Mouse (Mus musculus): ENCODE data around the gene Galnt17. TPM values are rescaled to one million over a fixed set of nuclear protein-coding genes. Genes with fewer than 3 reads are reported as not detected.

Gene Galnt17
- polyA plus RNA-seq, 1 experiment from 2014 or later, result 1.1 TPM

DNA sequence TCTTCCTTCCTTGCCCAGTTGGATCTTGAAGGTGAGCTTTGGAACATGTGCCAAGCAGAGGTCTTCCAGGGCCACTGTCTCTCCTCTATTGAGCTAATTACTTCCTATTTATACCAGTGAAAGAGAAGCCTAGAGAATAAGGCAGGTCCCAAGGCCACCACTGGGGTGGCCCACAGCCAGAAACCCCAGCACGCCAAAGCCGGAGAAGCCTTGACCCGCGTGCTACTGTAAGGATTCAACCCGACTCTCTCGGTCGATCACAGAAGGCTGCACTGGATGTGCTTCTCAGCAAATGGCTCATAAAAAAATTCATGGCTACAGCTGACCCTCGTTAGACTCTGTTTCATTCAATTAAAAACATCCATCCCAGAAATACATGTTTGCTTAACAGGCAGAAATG, 71.4 kb downstream of the Galnt17 start:
- Histone ChIP-seq H3K27ac (no peak overlapping the region), H3K9me3 (no peaks in the 10 kb centered on the region), H3K36me3 (no peaks in the 10 kb centered on the region), H3K27me3 (no peaks in the 10 kb centered on the region), H3K4me1 (peaks cover 6% of the 10 kb centered on the region; the same call in 1 of the 2 replicates), H3K9ac (no peak overlapping the region), H3K4me2 (no peak overlapping the region), H3K4me3 (no peak overlapping the region)
- 81% methylated on average over 8 of the region's 8 CpGs for WGBS
- ATAC-seq (ENCODE audit: borderline replicate concordance, extremely low read depth, low FRiP score, low TSS enrichment), result no peak

DNA sequence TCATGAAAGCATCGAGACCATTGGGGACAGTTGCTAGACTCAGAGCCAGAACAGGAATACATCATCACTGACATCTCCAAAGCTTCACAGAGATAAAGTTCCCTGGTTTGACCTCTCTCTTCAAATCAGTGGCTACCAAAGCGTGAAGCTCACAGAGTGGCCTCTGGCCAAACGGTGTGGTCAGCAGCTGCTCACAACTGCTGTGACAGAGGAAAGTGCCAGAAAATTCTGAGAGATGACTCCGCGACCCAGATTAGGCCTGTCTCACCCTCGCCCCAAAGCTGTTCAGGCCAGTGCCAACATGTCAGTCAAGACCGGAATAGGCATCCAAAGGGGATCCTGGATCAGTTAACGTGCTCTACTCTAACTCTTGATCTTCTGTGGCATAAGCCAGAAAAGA, 74.5 kb downstream of the Galnt17 start:
- no peak overlapping the region for H3K27ac ChIP-seq

DNA sequence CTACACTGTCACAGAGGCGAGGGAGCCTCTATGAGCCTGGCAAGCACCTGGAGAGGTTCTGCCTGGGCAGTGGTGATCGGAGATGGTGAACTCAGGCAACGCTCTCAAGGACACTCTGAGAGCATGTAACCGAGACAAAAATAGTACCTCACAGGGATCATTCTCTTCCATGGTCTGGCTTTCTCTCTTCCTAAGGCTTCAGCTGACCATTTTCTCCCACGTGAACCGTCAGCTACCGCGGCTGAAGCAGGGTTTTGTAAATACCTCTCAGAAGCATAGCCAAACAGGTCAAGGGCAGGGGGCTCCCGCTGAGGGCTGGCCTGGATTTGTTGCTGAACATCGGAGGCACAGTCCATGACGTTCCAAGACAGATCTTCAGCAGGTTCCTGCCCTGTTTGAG, 77.2 kb downstream of the Galnt17 start:
- H3K4me1 ChIP-seq, result peaks cover 4% of the 10 kb centered on the region; the same call in 1 of the 2 replicates
- no peaks in the 10 kb centered on the region for H3K36me3 ChIP-seq
- H3K4me2 ChIP-seq, result no peak overlapping the region
- H3K9ac ChIP-seq, result no peak overlapping the region
- no peaks in the 10 kb centered on the region for H3K27me3 ChIP-seq
- no peak overlapping the region for H3K27ac ChIP-seq
- H3K4me3 ChIP-seq, result no peak overlapping the region
- 48% methylated on average over 11 of the region's 11 CpGs for WGBS
- no peak for ATAC-seq (ENCODE audit: borderline replicate concordance, extremely low read depth, low FRiP score, low TSS enrichment)
- H3K9me3 ChIP-seq, result no peaks in the 10 kb centered on the region

More for the DNA sequence above, 74.5 kb downstream of the Galnt17 start:
- Histone ChIP-seq H3K4me3 (no peak overlapping the region), H3K9me3 (no peaks in the 10 kb centered on the region), H3K4me2 (no peak overlapping the region), H3K9ac (no peak overlapping the region), H3K4me1 (peaks cover 4% of the 10 kb centered on the region; the same call in 1 of the 2 replicates), H3K27me3 (no peaks in the 10 kb centered on the region), H3K36me3 (no peaks in the 10 kb centered on the region)
- 74% methylated on average over 8 of the region's 8 CpGs for WGBS
- ATAC-seq (ENCODE audit: borderline replicate concordance, extremely low read depth, low FRiP score, low TSS enrichment), result no peak

DNA sequence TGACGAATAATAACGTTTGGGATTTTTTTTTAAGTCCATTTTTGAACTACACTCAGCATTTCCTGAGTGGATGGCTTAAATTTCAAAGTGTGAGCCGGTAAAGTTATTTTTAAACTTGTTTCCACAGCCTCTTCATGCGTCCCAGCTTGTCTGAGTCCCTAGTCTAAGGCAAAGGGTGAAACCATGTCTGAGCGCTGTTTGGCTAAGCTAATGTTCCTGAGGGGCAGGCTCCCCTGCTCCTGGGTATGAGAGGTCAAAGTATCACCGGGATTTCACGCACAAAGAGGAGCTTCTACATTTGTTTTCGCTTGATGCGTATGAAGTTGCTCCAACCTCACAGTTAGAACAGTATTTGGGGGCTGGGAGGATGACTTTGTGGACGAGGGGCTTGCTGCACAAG, 78.6 kb downstream of the Galnt17 start:
- Histone ChIP-seq H3K4me1 (peaks cover 4% of the 10 kb centered on the region; the same call in 1 of the 2 replicates), H3K9ac (no peak overlapping the region), H3K4me2 (no peak overlapping the region), H3K4me3 (no peak overlapping the region), H3K27ac (no peak overlapping the region), H3K9me3 (no peaks in the 10 kb centered on the region), H3K36me3 (no peaks in the 10 kb centered on the region), H3K27me3 (no peaks in the 10 kb centered on the region)
- WGBS, result 53% methylated on average over 10 of the region's 10 CpGs
- no peak for ATAC-seq (ENCODE audit: borderline replicate concordance, extremely low read depth, low FRiP score, low TSS enrichment)

- no peak overlapping the region for H3K4me3 ChIP-seq
- no peak overlapping the region for H3K4me2 ChIP-seq
- H3K9ac ChIP-seq, result no peak overlapping the region
- no peaks in the 10 kb centered on the region for H3K4me1 ChIP-seq
- H3K36me3 ChIP-seq, result no peaks in the 10 kb centered on the region
- 58% methylated on average over 1 of the region's 1 CpGs for WGBS
- no peak for ATAC-seq (ENCODE audit: borderline replicate concordance, extremely low read depth, low FRiP score, low TSS enrichment)
- no peaks in the 10 kb centered on the region for H3K9me3 ChIP-seq
- H3K27ac ChIP-seq, result no peak overlapping the region
- no peaks in the 10 kb centered on the region for H3K27me3 ChIP-seq
Measured at GRCm38 (mm10) chr5:131223416-131223815, 84.9 kb downstream of the Galnt17 start.

DNA sequence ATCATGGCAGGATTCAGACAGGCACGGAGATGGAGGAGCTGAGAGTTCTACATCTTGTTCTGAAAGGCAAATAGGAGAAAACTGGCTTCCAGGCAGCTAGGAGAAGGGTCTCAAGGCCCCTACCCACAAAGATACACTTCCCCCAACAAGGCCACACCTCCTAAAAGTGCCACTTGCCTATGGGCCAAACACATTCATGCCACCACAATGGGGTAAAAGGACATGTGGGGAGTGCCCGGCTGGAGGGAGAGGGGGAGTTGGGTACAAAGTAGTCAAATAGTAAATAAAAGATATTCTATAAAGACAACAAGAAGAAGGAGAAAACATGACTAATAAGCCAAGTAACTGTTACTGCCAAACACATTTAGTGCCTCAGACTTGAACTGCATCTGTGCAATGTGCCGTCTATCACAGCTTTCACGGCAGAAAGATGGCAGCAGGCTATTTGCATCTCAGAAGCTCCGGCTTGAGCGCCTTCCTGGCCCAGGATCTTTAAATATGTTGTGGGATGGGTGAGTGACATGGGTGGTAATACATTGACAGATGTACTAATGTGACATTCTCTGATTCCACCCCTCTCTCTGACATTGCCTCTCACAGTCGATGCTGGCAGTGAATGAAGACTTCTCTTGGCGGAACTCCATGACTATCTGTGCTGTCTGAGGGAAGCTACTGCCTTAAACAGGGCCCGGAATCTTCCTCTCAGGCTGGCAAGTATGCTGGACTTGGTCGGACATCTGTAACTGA, 85.6 kb downstream of the Galnt17 start:
- Histone ChIP-seq H3K4me2 (no peak overlapping the region), H3K9me3 (no peaks in the 10 kb centered on the region), H3K4me3 (no peak overlapping the region), H3K27me3 (no peaks in the 10 kb centered on the region), H3K27ac (no peak overlapping the region), H3K9ac (no peak overlapping the region), H3K4me1 (no peaks in the 10 kb centered on the region), H3K36me3 (no peaks in the 10 kb centered on the region)
- no peak for ATAC-seq (ENCODE audit: borderline replicate concordance, extremely low read depth, low FRiP score, low TSS enrichment)
- 74% methylated on average over 10 of the region's 10 CpGs for WGBS

DNA sequence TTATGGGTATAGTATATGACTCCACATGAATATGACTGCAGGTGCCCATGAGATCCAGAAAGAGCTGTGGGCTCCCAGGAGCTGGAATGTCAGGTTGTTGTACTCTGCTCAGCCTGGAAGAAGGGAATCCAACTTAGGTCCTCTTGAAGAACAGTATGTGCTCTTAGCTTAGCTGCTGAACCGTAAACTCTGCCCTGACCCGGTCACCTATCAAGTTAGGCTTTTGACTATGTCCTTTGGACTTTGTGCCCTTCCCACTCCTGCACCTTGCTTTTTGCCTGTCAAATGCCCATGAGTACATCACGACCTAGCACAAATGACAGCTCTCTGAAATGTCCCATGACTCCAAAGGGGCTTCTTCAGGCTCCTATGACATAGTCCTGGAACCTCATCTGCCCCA, 90.1 kb downstream of the Galnt17 start:
- no peaks in the 10 kb centered on the region for H3K27me3 ChIP-seq
- H3K9ac ChIP-seq, result no peak overlapping the region
- no peaks in the 10 kb centered on the region for H3K36me3 ChIP-seq
- H3K4me1 ChIP-seq, result no peaks in the 10 kb centered on the region
- no peaks in the 10 kb centered on the region for H3K9me3 ChIP-seq
- H3K4me2 ChIP-seq, result no peak overlapping the region
- no peak for ATAC-seq (ENCODE audit: borderline replicate concordance, extremely low read depth, low FRiP score, low TSS enrichment)
- 81% methylated on average over 3 of the region's 3 CpGs for WGBS
- H3K4me3 ChIP-seq, result no peak overlapping the region
- H3K27ac ChIP-seq, result no peak overlapping the region

DNA sequence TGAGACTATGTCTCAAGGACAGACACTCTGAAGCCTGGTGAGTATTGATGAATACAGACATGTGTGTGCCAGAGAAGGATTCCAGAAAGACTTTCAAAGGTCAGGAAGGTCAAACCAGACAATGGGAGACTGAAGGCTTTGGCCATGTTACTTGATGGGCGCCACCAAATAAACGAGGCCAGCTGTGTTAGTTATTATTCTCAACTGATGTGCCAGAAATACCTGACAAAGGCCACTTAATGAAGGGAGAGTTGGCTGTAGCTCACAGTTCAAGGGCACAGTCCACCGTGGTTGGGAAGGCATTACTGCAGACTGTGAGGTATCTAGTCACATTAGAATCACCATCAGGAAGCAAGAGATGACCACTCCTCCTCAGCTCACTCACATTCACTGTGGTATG, 96.7 kb downstream of the Galnt17 start:
- H3K27me3 ChIP-seq, result no peaks in the 10 kb centered on the region

DNA sequence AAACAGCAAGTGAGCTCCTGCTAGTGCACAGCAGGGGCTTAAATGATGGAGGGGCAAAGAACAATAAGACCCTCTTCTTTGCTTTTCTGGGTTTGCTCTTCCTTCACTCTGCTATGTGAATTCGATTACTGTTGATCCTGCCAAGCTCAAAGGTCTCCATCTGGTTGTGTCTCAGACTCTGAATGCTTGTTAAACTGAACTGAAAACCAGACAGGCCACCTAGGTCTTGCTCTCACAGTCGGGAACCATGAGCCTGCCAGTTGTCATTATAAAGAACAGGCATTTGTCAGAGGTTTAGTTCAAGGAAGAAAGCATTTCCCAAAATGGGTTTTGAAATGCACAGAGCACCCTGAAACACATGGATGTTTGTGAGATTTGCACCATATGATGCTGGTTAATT, 107.2 kb downstream of the Galnt17 start:
- no peak for ATAC-seq (ENCODE audit: borderline replicate concordance, extremely low read depth, low FRiP score, low TSS enrichment)
- no peak overlapping the region for H3K4me2 ChIP-seq
- no peak overlapping the region for H3K9ac ChIP-seq
- H3K36me3 ChIP-seq, result no peaks in the 10 kb centered on the region
- no peak overlapping the region for H3K27ac ChIP-seq
- H3K27me3 ChIP-seq, result no peaks in the 10 kb centered on the region
- WGBS, result 61% methylated on average over 2 of the region's 2 CpGs
- H3K4me1 ChIP-seq, result no peaks in the 10 kb centered on the region
- H3K9me3 ChIP-seq, result no peaks in the 10 kb centered on the region
- H3K4me3 ChIP-seq, result no peak overlapping the region

More for the DNA sequence above, 96.7 kb downstream of the Galnt17 start:
- Histone ChIP-seq H3K36me3 (no peaks in the 10 kb centered on the region), H3K4me2 (no peak overlapping the region), H3K4me1 (no peaks in the 10 kb centered on the region), H3K9me3 (no peaks in the 10 kb centered on the region), H3K4me3 (no peak overlapping the region), H3K27ac (no peak overlapping the region), H3K9ac (no peak overlapping the region)
- ATAC-seq (ENCODE audit: borderline replicate concordance, extremely low read depth, low FRiP score, low TSS enrichment), result no peak
- WGBS, result 68% methylated on average over 3 of the region's 3 CpGs

DNA sequence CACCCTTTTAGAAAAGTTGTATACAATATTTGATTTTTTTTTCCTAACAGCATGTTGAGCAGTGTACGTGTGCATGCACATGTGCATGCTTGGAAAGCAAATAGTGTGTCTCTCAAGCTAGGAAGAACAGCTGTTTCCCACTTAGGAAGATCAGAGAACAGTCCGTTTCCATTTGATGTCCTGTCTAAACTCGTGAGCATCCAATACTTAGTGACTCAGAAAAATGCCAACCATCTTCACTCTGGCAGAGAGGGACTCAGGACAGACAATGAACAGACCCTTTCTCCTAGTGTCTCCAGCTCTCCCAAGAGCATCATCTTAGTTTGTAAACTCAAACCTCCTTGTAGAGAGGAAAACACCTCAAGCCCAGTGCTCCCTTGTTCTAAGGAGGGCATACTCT, 116.0 kb downstream of the Galnt17 start:
- no peak for ATAC-seq (ENCODE audit: borderline replicate concordance, extremely low read depth, low FRiP score, low TSS enrichment)
- Histone ChIP-seq H3K4me2 (no peak overlapping the region), H3K4me3 (no peak overlapping the region), H3K4me1 (no peaks in the 10 kb centered on the region), H3K36me3 (no peaks in the 10 kb centered on the region), H3K27me3 (no peaks in the 10 kb centered on the region), H3K9me3 (no peaks in the 10 kb centered on the region), H3K27ac (no peak overlapping the region), H3K9ac (no peak overlapping the region)
- WGBS, result 66% methylated on average over 3 of the region's 3 CpGs

GRCm38 (mm10) chr5:131184566-131184965, 123.7 kb downstream of the Galnt17 start:
- H3K27me3 ChIP-seq, result no peaks in the 10 kb centered on the region
- no peak for ATAC-seq (ENCODE audit: borderline replicate concordance, extremely low read depth, low FRiP score, low TSS enrichment)
- H3K27ac ChIP-seq, result no peak overlapping the region

DNA sequence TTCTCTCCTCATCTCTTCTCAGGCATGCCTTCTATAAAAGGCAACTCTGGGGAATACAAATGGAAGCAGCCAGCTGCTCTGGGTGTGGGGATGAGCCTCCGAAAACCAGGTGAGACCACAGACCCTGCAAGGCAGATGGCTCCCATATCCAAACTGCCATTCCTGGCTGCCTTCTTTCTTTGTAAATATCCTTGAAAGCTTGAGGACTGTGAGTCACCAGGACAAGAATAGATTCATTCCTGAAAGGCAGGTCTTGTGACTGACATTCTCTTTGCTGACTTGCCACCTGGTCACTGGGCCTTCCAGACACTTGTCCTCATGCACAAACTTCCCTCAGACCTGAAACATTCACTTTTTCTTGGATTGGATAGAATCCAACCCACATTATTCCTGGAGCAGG, 127.1 kb downstream of the Galnt17 start:
- no peaks in the 10 kb centered on the region for H3K27me3 ChIP-seq
- no peak overlapping the region for H3K27ac ChIP-seq
- WGBS, result 66% methylated on average over 1 of the region's 1 CpGs
- H3K4me3 ChIP-seq, result no peak overlapping the region
- no peak overlapping the region for H3K9ac ChIP-seq
- no peak for ATAC-seq (ENCODE audit: borderline replicate concordance, extremely low read depth, low FRiP score, low TSS enrichment)
- no peaks in the 10 kb centered on the region for H3K9me3 ChIP-seq
- no peaks in the 10 kb centered on the region for H3K36me3 ChIP-seq
- H3K4me1 ChIP-seq, result no peaks in the 10 kb centered on the region
- H3K4me2 ChIP-seq, result no peak overlapping the region

More at GRCm38 (mm10) chr5:131184566-131184965, 123.7 kb downstream of the Galnt17 start:
- H3K4me2 ChIP-seq, result no peak overlapping the region
- H3K9ac ChIP-seq, result no peak overlapping the region
- H3K36me3 ChIP-seq, result no peaks in the 10 kb centered on the region
- no peaks in the 10 kb centered on the region for H3K4me1 ChIP-seq
- no peaks in the 10 kb centered on the region for H3K9me3 ChIP-seq
- no peak overlapping the region for H3K4me3 ChIP-seq

DNA sequence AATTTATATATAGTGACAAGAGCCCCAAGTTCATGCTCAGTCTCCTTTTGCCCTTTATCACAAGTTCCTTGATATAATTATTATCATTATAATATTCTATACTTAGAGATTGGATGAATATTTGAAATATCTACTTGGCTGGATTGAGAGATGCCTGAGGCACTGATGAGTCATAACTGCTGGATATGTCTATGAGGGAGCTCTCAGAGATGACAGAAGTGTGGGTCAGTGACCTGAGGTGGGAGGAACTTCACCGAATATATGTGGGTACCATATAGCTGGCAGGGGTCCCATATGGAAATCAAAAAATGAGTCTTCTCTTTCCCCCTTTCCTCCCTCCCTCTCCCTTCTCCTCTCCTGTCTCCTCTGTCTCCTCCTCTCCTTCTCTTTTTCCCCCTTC, 127.5 kb downstream of the Galnt17 start:
- Histone ChIP-seq H3K4me1 (no peaks in the 10 kb centered on the region), H3K9me3 (no peaks in the 10 kb centered on the region), H3K9ac (no peak overlapping the region), H3K4me2 (no peak overlapping the region), H3K27ac (no peak overlapping the region), H3K36me3 (no peaks in the 10 kb centered on the region), H3K27me3 (no peaks in the 10 kb centered on the region), H3K4me3 (no peak overlapping the region)
- ATAC-seq (ENCODE audit: borderline replicate concordance, extremely low read depth, low FRiP score, low TSS enrichment), result no peak
- 60% methylated on average over 1 of the region's 1 CpGs for WGBS
